7 mouse cellular contexts compared by ENCODE assay signal in the genomic region with DNA sequence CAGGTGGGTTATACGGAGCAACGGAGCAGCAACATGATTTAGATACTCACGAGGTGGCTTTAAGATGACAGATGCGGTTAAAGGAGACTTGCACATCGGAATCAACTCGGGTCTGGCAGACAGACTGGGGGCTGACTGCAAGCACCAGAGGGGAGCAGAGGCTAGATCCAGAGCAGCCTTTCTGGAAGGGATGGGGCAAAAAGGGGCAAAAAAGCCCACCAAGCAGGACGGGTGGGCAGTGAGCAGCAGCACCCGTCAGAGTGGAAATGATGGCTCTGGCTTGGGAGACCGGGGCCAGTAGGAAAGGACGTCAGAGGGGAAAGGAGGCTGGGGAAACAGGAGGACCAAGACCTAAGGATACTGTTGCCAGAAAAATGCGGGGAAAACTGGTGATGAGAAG. TPM values are rescaled to one million over a fixed set of nuclear protein-coding genes. Genes with fewer than 3 reads are reported as not detected.
DNase-seq lines count a peak whose midpoint lies in the region; ATAC-seq and TF ChIP-seq lines count a peak whose summit lies in the region.

No protein-coding gene starts in this region.

- no peaks in the 10 kb centered on the region for H3K27me3 ChIP-seq in kidney, postnatal 0 days (ENCODE audit: insufficient read depth, low read length)
- no peaks in the 10 kb centered on the region for H3K27me3 ChIP-seq in MEL (ENCODE audit: control insufficient read depth in 1 of 2, insufficient read depth in 2 of 2, low read length in 2 of 2)
- H3K27me3 ChIP-seq in hindbrain, embryonic 11.5 days (ENCODE audit: control insufficient read depth, insufficient read depth, low read length) = no peaks in the 10 kb centered on the region

- no peak for TF ChIP-seq POLR2A in MEL (IDR thresholded peaks at IDR 0.05; ENCODE audit: control insufficient read depth in 1 of 2, insufficient read depth in 1 of 2, low read depth in 1 of 2, low read length in 2 of 2, poor library complexity in 1 of 2)

- H3K4me3 ChIP-seq in kidney, postnatal 0 days (replicated peaks; ENCODE audit: low read depth, low read length) = peak overlapping the region; percentile 78
- peak overlapping the region; percentile 89 to 99 for H3K4me3 ChIP-seq in MEL (ENCODE audit: control insufficient read depth in 1 of 2, insufficient read depth in 1 of 2, low read depth in 2 of 2, low read length in 2 of 2)
- H3K4me3 ChIP-seq in hindbrain, embryonic 11.5 days (ENCODE audit: low read depth, low read length) = peak overlapping the region; percentile 70

- peak; percentile 40 for DNase-seq in kidney, postnatal 0 days (ENCODE audit: low spot score)
- DNase-seq in kidney, adult 18-20 months = no peak
- peak; percentile 65 for DNase-seq in MEL (ENCODE audit: low read depth, low spot score)
- DNase-seq in hindbrain, embryonic 11.5 days (ENCODE audit: low spot score) = peak; percentile 53
- peak; percentile 12 for DNase-seq in mesoderm, embryonic 11.5 days (ENCODE audit: low read depth, low spot score)

- H3K9ac ChIP-seq in kidney, postnatal 0 days (ENCODE audit: low read depth, low read length) = peak overlapping the region; percentile 88
- H3K9ac ChIP-seq in MEL (ENCODE audit: control insufficient read depth, low read depth, low read length, poor library complexity, severe bottlenecking) = peak overlapping the region; percentile 99
- peak overlapping the region; percentile 76 for H3K9ac ChIP-seq in hindbrain, embryonic 11.5 days (ENCODE audit: low read depth, low read length)

- H3K79me2 ChIP-seq in MEL (ENCODE audit: control insufficient read depth, insufficient read depth, low read length, poor library complexity) = peaks cover 32% of the 10 kb centered on the region

- ATAC-seq in kidney, postnatal 0 days (replicated peaks; ENCODE audit: low FRiP score, low read depth) = peak; percentile 3; the same call in 1 of the 2 replicates
- 0 out of 2 replicates have a peak, but pooled peaks have one; percentile 6 for ATAC-seq in common myeloid progenitor, adult 5-6 weeks (replicated peaks; ENCODE audit: low read depth, poor library complexity, severe bottlenecking)
- ATAC-seq in hindbrain, embryonic 11.5 days (ENCODE audit: low FRiP score) = peak; percentile 20
- no peak for ATAC-seq in activated CD4-positive, CD25-positive, alpha-beta regulatory T cell, adult 4 months

- H3K4me1 ChIP-seq in kidney, postnatal 0 days (replicated peaks; ENCODE audit: insufficient read depth, low read length) = no peaks in the 10 kb centered on the region; the same call in 1 of the 2 replicates
- H3K4me1 ChIP-seq in MEL (ENCODE audit: control insufficient read depth in 1 of 2, insufficient read depth in 2 of 2, low read length in 2 of 2) = peaks cover 8 to 11% of the 10 kb centered on the region in 2 experiments
- no peaks in the 10 kb centered on the region for H3K4me1 ChIP-seq in hindbrain, embryonic 11.5 days (replicated peaks; ENCODE audit: control insufficient read depth, insufficient read depth, low read length)

- peak overlapping the region; percentile 99 for H3K4me2 ChIP-seq in kidney, postnatal 0 days (ENCODE audit: low read length)
- peak overlapping the region; percentile 85 for H3K4me2 ChIP-seq in hindbrain, embryonic 11.5 days (replicated peaks; ENCODE audit: low read depth, low read length)

- no peak for TF ChIP-seq RAD21 in MEL (IDR thresholded peaks at IDR 0.05; ENCODE audit: low read depth, low read length)

- peak overlapping the region; percentile 94 for H3K27ac ChIP-seq in kidney, postnatal 0 days
- H3K27ac ChIP-seq in MEL (ENCODE audit: control insufficient read depth, low read depth, low read length) = peak overlapping the region; percentile 65
- peak overlapping the region; percentile 70; the same call in 1 of the 2 replicates for H3K27ac ChIP-seq in hindbrain, embryonic 11.5 days (ENCODE audit: low read depth, low read length)

- no peak for TF ChIP-seq CTCF in kidney, postnatal 0 days (IDR thresholded peaks at IDR 0.05; ENCODE audit: low read depth)
- TF ChIP-seq CTCF in MEL (IDR thresholded peaks at IDR 0.05 in 2 of 3, conservative IDR thresholded peaks at IDR 0.05 in 1 of 3; ENCODE audit: control insufficient read depth in 1 of 3, insufficient read depth in 1 of 3, low read depth in 2 of 3, low read length in 3 of 3, poor library complexity in 1 of 3, severe bottlenecking in 1 of 3) = no peak

- TF ChIP-seq EP300 in MEL (IDR thresholded peaks at IDR 0.05; ENCODE audit: low read depth in 1 of 2, low read length in 2 of 2) = no peak

- H3K36me3 ChIP-seq in kidney, postnatal 0 days (ENCODE audit: insufficient read depth, low read length) = no peaks in the 10 kb centered on the region
- peaks cover 2 to 22% of the 10 kb centered on the region in 2 experiments; a peak in 2 of 4 replicates for H3K36me3 ChIP-seq in MEL (ENCODE audit: control insufficient read depth in 1 of 2, insufficient read depth in 2 of 2, low read length in 2 of 2)
- no peaks in the 10 kb centered on the region for H3K36me3 ChIP-seq in hindbrain, embryonic 11.5 days (ENCODE audit: control insufficient read depth, insufficient read depth, low read length)

- H3K9me3 ChIP-seq in kidney, postnatal 0 days (replicated peaks; ENCODE audit: low read length) = no peaks in the 10 kb centered on the region
- H3K9me3 ChIP-seq in MEL (replicated peaks; ENCODE audit: insufficient read depth, low read length) = no peaks in the 10 kb centered on the region
- no peaks in the 10 kb centered on the region for H3K9me3 ChIP-seq in hindbrain, embryonic 11.5 days (ENCODE audit: control insufficient read depth, low read length)

- WGBS in kidney, postnatal 0 days = under 1% methylated on average over 11 of the region's 11 CpGs
- under 1% methylated on average over 11 of the region's 11 CpGs for WGBS in hindbrain, embryonic 11.5 days

TF ChIP-seq in MEL, 35 proteins besides CTCF, POLR2A, EP300 and RAD21:
- TF ChIP-seq GABPA (IDR thresholded peaks at IDR 0.05; ENCODE audit: low read depth, low read length) (no peak), GATA1 (IDR thresholded peaks at IDR 0.05; ENCODE audit: low read depth, low read length) (no peak), ZC3H11A (IDR thresholded peaks at IDR 0.05; ENCODE audit: low read depth, low read length) (no peak), ZNF384 (IDR thresholded peaks at IDR 0.05; ENCODE audit: low read depth, low read length) (no peak), ELF1 (IDR thresholded peaks at IDR 0.05; ENCODE audit: low read depth, low read length) (no peak), SIN3A (IDR thresholded peaks at IDR 0.05; ENCODE audit: low read length) (peak; percentile 49; the same call in 1 of the 2 replicates), RCOR1 (IDR thresholded peaks at IDR 0.05; ENCODE audit: low read depth, low read length) (no peak), MYB (IDR thresholded peaks at IDR 0.05; ENCODE audit: low read depth, low read length) (no peak), MAX (IDR thresholded peaks at IDR 0.05; ENCODE audit: low read length) (no peak), SMC3 (IDR thresholded peaks at IDR 0.05; ENCODE audit: low read depth, low read length) (no peak), NELFE (IDR thresholded peaks at IDR 0.05; ENCODE audit: low read depth, low read length) (no peak), HCFC1 (IDR thresholded peaks at IDR 0.05; ENCODE audit: low read depth, low read length) (no peak), TAL1 (IDR thresholded peaks at IDR 0.05; ENCODE audit: low read length) (no peak), MXI1 (IDR thresholded peaks at IDR 0.05; ENCODE audit: low read depth, low read length) (peak; percentile 75; the same call in 1 of the 2 replicates), TCF12 (IDR thresholded peaks at IDR 0.05; ENCODE audit: low read depth, low read length) (no peak)

RNA-seq across cellular contexts. Expression of a gene that starts 0.7 kb away (rescaled TPM):
- 21.0 and 23.5 TPM in 2 replicates for polyA plus RNA-seq in kidney, postnatal 0 days (2015; fragmentation: Nextera tagmentation; extraction: Ambion mirVana)
- total RNA-seq in MEL (2012; rRNA removed) = 6.0 and 6.2 TPM in 2 replicates
- polyA plus RNA-seq in MEL (2012; ENCODE audit: insufficient read depth in 1 of 2, insufficient read length in 2 of 2, low read depth in 1 of 2, low replicate concordance in 2 of 2, missing spikeins in 1 of 2) = 10 to 100 TPM; 13.6 to 41.9 TPM
- 32.7 and 37.0 TPM in 2 replicates for total RNA-seq in common myeloid progenitor, adult 5-6 weeks (2017)
- 34.6 and 40.6 TPM in 2 replicates for polyA plus RNA-seq in hindbrain, embryonic 11.5 days (2014; fragmentation: Nextera tagmentation; extraction: Ambion mirVana)
- 10 to 100 TPM; 38.4 to 56.6 TPM for polyA plus RNA-seq in activated CD4-positive, CD25-positive, alpha-beta regulatory T cell, adult 4 months (2017; shearing (Covaris generic))

RNA-seq across cellular contexts. Expression of a gene that starts 44.4 kb away (rescaled TPM):
- 17.9 and 18.4 TPM in 2 replicates for polyA plus RNA-seq in kidney, postnatal 0 days (2015; fragmentation: Nextera tagmentation; extraction: Ambion mirVana)
- total RNA-seq in MEL (2012; rRNA removed) = 82.9 and 89.6 TPM in 2 replicates
- 10 to 100 TPM; 32.1 to 89.3 TPM for polyA plus RNA-seq in MEL (2012; ENCODE audit: insufficient read depth in 1 of 2, insufficient read length in 2 of 2, low read depth in 1 of 2, low replicate concordance in 2 of 2, missing spikeins in 1 of 2)
- 105 and 108 TPM in 2 replicates for total RNA-seq in common myeloid progenitor, adult 5-6 weeks (2017)
- 40.8 and 50.2 TPM in 2 replicates for polyA plus RNA-seq in hindbrain, embryonic 11.5 days (2014; fragmentation: Nextera tagmentation; extraction: Ambion mirVana)
- polyA plus RNA-seq in activated CD4-positive, CD25-positive, alpha-beta regulatory T cell, adult 4 months (2017; shearing (Covaris generic)) = 10 to 100 TPM; 18.0 to 18.6 TPM
